Mouse (Mus musculus) MEL (cell line): ENCODE results near the gene Tspan18. TPM values are rescaled to one million over a fixed set of nuclear protein-coding genes. Genes with fewer than 3 reads are reported as not detected.

Source experiments
- DNase-seq: peaks from one replicate; pipeline ENCODE4 v3.0.0; 2011; ENCODE audit warnings: low read depth, low spot score
- H3K27ac ChIP-seq: 2 replicates; pipeline ENCODE4 v1.5.1; 2012; ENCODE audit warnings: low read depth, mild to moderate bottlenecking, control low read depth, low read length, moderate library complexity; ENCODE audit not compliant: control insufficient read depth
- H3K27me3 ChIP-seq, 2 experiments: fragments of 150-350 bp in 1 of 2; sonication (generic) in 1 of 2; 2 replicates each; pipeline ENCODE4 v1.6.1; 2012; ENCODE audit warnings: low read length in 2 of 2, mild to moderate bottlenecking in 2 of 2, improper control_type of control experiment in 1 of 2, moderate library complexity in 1 of 2; ENCODE audit not compliant: insufficient read depth in 2 of 2, control insufficient read depth in 1 of 2
- H3K36me3 ChIP-seq, 2 experiments: 2 replicates each; pipeline ENCODE4 v1.6.1; 2012 to 2014; ENCODE audit warnings: low read length in 2 of 2, improper control_type of control experiment in 1 of 2, inconsistent platforms in 1 of 2, mild to moderate bottlenecking in 1 of 2; ENCODE audit not compliant: insufficient read depth in 2 of 2, control insufficient read depth in 1 of 2
- H3K4me1 ChIP-seq, 2 experiments: fragments of 150-350 bp in 1 of 2; sonication (generic) in 1 of 2; 2 replicates each; pipeline ENCODE4 v1.6.1; 2012; ENCODE audit warnings: low read length in 2 of 2, improper control_type of control experiment in 1 of 2, mild to moderate bottlenecking in 1 of 2; ENCODE audit not compliant: insufficient read depth in 2 of 2, control insufficient read depth in 1 of 2
- H3K4me3 ChIP-seq, 2 experiments: fragments of 150-350 bp in 1 of 2; sonication (generic) in 1 of 2; 2 replicates each; pipeline ENCODE4 v1.5.1; 2012; ENCODE audit warnings: low read depth in 2 of 2, low read length in 2 of 2, mild to moderate bottlenecking in 2 of 2, moderate library complexity in 2 of 2, control low read depth in 1 of 2, improper control_type of control experiment in 1 of 2; ENCODE audit not compliant: control insufficient read depth in 1 of 2, insufficient read depth in 1 of 2
- H3K79me2 ChIP-seq: 2 replicates; pipeline ENCODE4 v1.6.1; 2012; ENCODE audit warnings: mild to moderate bottlenecking, low read length, moderate library complexity; ENCODE audit not compliant: control insufficient read depth, poor library complexity, insufficient read depth
- H3K9ac ChIP-seq: 2 replicates; pipeline ENCODE4 v1.6.1; 2012; ENCODE audit warnings: low read depth, mild to moderate bottlenecking, control low read depth, low read length, moderate library complexity; ENCODE audit not compliant: control insufficient read depth, poor library complexity, severe bottlenecking
- H3K9me3 ChIP-seq: fragments of 150-350 bp; sonication (generic); replicated peaks from 2 replicates; pipeline ENCODE4 v1.6.1; 2012; ENCODE audit warnings: mild to moderate bottlenecking, low read length, improper control_type of control experiment, moderate library complexity; ENCODE audit not compliant: insufficient read depth
- BHLHE40 ChIP-seq: IDR thresholded peaks from 2 replicates; pipeline ENCODE4 v1.6.1; 2012; ENCODE audit warnings: low read depth, mild to moderate bottlenecking, inconsistent platforms, low read length, improper control_type of control experiment, borderline replicate concordance
- CHD2 ChIP-seq: IDR thresholded peaks from 2 replicates; pipeline ENCODE4 v1.6.1; 2011; ENCODE audit warnings: low read length, improper control_type of control experiment
- CTCF ChIP-seq, 3 experiments: IDR thresholded peaks in 2 of 3; conservative IDR thresholded peaks in 1 of 3; 2 replicates each; pipeline ENCODE4 v1.5.1; 2011 to 2012; ENCODE audit warnings: low read length in 3 of 3, low read depth in 2 of 3, mild to moderate bottlenecking in 2 of 3, improper control_type of control experiment in 1 of 3, inconsistent platforms in 1 of 3, mixed read lengths in 1 of 3, moderate library complexity in 1 of 3; ENCODE audit not compliant: control insufficient read depth in 1 of 3, insufficient read depth in 1 of 3, poor library complexity in 1 of 3, severe bottlenecking in 1 of 3
- E2F4 ChIP-seq: IDR thresholded peaks from 2 replicates; pipeline ENCODE4 v1.6.1; 2011; ENCODE audit warnings: low read depth, low read length, improper control_type of control experiment, borderline replicate concordance
- ELF1 ChIP-seq: IDR thresholded peaks from 2 replicates; pipeline ENCODE4 v1.6.1; 2014; ENCODE audit warnings: low read depth, mild to moderate bottlenecking, inconsistent platforms, low read length, improper control_type of control experiment, moderate library complexity
- EP300 ChIP-seq, 2 experiments: IDR thresholded peaks; 2 replicates each; pipeline ENCODE4 v1.6.1; 2011; ENCODE audit warnings: improper control_type of control experiment in 2 of 2, low read length in 2 of 2, low read depth in 1 of 2, mild to moderate bottlenecking in 1 of 2
- ETS1 ChIP-seq: IDR thresholded peaks from 2 replicates; pipeline ENCODE4 v1.6.1; 2012; ENCODE audit warnings: low read depth, mild to moderate bottlenecking, inconsistent platforms, low read length, improper control_type of control experiment, moderate library complexity
- GABPA ChIP-seq: IDR thresholded peaks from 2 replicates; pipeline ENCODE4 v1.6.1; 2012; ENCODE audit warnings: low read depth, mild to moderate bottlenecking, inconsistent platforms, low read length, improper control_type of control experiment, moderate library complexity
- GATA1 ChIP-seq: IDR thresholded peaks from 2 replicates; pipeline ENCODE4 v1.6.1; 2011; ENCODE audit warnings: low read depth, low read length, improper control_type of control experiment
- HCFC1 ChIP-seq: IDR thresholded peaks from 2 replicates; pipeline ENCODE4 v1.6.1; 2012; ENCODE audit warnings: low read depth, mild to moderate bottlenecking, inconsistent platforms, low read length, improper control_type of control experiment, moderate library complexity
- KAT2A ChIP-seq: conservative IDR thresholded peaks from 2 replicates; pipeline ENCODE4 v1.6.1; 2012; ENCODE audit warnings: low read depth, low read length, improper control_type of control experiment, inconsistent platforms
- MAFK ChIP-seq: IDR thresholded peaks from 2 replicates; pipeline ENCODE4 v1.6.1; 2011; ENCODE audit warnings: low read depth, mild to moderate bottlenecking, low read length, improper control_type of control experiment, borderline replicate concordance
- MAX ChIP-seq: IDR thresholded peaks from 2 replicates; pipeline ENCODE4 v1.6.1; 2011; ENCODE audit warnings: low read length, improper control_type of control experiment
- MAZ ChIP-seq: IDR thresholded peaks from 2 replicates; pipeline ENCODE4 v1.6.1; 2012; ENCODE audit warnings: low read depth, mild to moderate bottlenecking, inconsistent platforms, low read length, improper control_type of control experiment
- MXI1 ChIP-seq: IDR thresholded peaks from 2 replicates; pipeline ENCODE4 v1.6.1; 2011; ENCODE audit warnings: mild to moderate bottlenecking, low read depth, low read length, improper control_type of control experiment
- MYC ChIP-seq: IDR thresholded peaks from 2 replicates; pipeline ENCODE4 v1.6.1; 2011; ENCODE audit warnings: low read depth, mild to moderate bottlenecking, low read length, improper control_type of control experiment, moderate library complexity
- NELFE ChIP-seq: IDR thresholded peaks from 2 replicates; pipeline ENCODE4 v1.6.1; 2011; ENCODE audit warnings: low read depth, low read length, improper control_type of control experiment
- NRF1 ChIP-seq: IDR thresholded peaks from 2 replicates; pipeline ENCODE4 v1.6.1; 2014; ENCODE audit warnings: low read depth, mild to moderate bottlenecking, inconsistent platforms, low read length, improper control_type of control experiment, moderate library complexity; ENCODE audit not compliant: poor library complexity, insufficient read depth, severe bottlenecking
- POLR2AphosphoS2 ChIP-seq: IDR thresholded peaks from 2 replicates; pipeline ENCODE4 v1.6.1; 2011; ENCODE audit warnings: low read length, improper control_type of control experiment
- RAD21 ChIP-seq: IDR thresholded peaks from 2 replicates; pipeline ENCODE4 v1.6.1; 2011; ENCODE audit warnings: mild to moderate bottlenecking, low read depth, low read length, improper control_type of control experiment
- SMC3 ChIP-seq: IDR thresholded peaks from 2 replicates; pipeline ENCODE4 v1.6.1; 2011; ENCODE audit warnings: low read depth, low read length, improper control_type of control experiment
- TBP ChIP-seq: IDR thresholded peaks from 2 replicates; pipeline ENCODE4 v1.8.0; 2011; ENCODE audit warnings: low read depth, low read length, improper control_type of control experiment
- TCF12 ChIP-seq: IDR thresholded peaks from 2 replicates; pipeline ENCODE4 v1.6.1; 2014; ENCODE audit warnings: low read depth, mild to moderate bottlenecking, inconsistent platforms, low read length, improper control_type of control experiment, moderate library complexity
- UBTF ChIP-seq: IDR thresholded peaks from 2 replicates; pipeline ENCODE4 v1.6.1; 2012; ENCODE audit warnings: low read depth, mild to moderate bottlenecking, inconsistent platforms, low read length, improper control_type of control experiment, moderate library complexity, borderline replicate concordance; ENCODE audit not compliant: insufficient read depth
- USF1 ChIP-seq: IDR thresholded peaks from 2 replicates; pipeline ENCODE4 v1.6.1; 2014; ENCODE audit warnings: low read depth, mild to moderate bottlenecking, inconsistent platforms, low read length, improper control_type of control experiment, moderate library complexity
- polyA plus RNA-seq, 2 experiments: library from polyadenylated mRNA; stranded (reverse) in 1 of 2; unstranded in 1 of 2; fragments of >175 nt in 1 of 2; fragments of >200 nt in 1 of 2; gene quantifications; 2 replicates each; pipeline versions ENCODE4 v1.2.1 to v1.2.4; 2012; ENCODE audit warnings: low replicate concordance in 2 of 2, low read depth in 1 of 2; ENCODE audit not compliant: insufficient read length in 2 of 2, insufficient read depth in 1 of 2, missing spikeins in 1 of 2
- total RNA-seq: library from RNA; depleted of rRNA; stranded (reverse); fragments of 300-350 nt; gene quantifications from 2 replicates; pipeline ENCODE4 v1.2.3, GENCODE M21; 2012

The Tspan18 gene
- total and polyA plus RNA-seq, 3 experiments, result 2.2 to 4.4 TPM; not detected in 1

GRCm38 (mm10) chr2:93303260-93303584 is 31.1 kb downstream of the Tspan18 start:
- Histone ChIP-seq H3K9me3 (no peaks in the 10 kb centered on the region), H3K27ac (no peak overlapping the region), H3K27me3 (peaks cover 0 to 1% of the 10 kb centered on the region in 2 experiments; a peak in 2 of 4 replicates), H3K79me2 (no peaks in the 10 kb centered on the region), H3K9ac (no peak overlapping the region), H3K36me3 (no peaks in the 10 kb centered on the region), H3K4me3 (no peak overlapping the region), H3K4me1 (no peaks in the 10 kb centered on the region)
- DNase-seq, result no peak
- no peak for TF ChIP-seq BHLHE40
- no peak for TF ChIP-seq MAFK
- no peak for TF ChIP-seq NELFE
- TF ChIP-seq GABPA, result no peak
- TF ChIP-seq USF1, result no peak
- TF ChIP-seq GATA1, result no peak
- TF ChIP-seq ETS1, result no peak
- no peak for TF ChIP-seq MYC
- no peak for TF ChIP-seq MAX
- TF ChIP-seq CHD2, result no peak
- no peak for TF ChIP-seq E2F4
- no peak for TF ChIP-seq TBP

GRCm38 (mm10) chr2:93297656-93298055 is 36.6 kb downstream of the Tspan18 start:
- Histone ChIP-seq H3K27ac (no peak overlapping the region), H3K9ac (no peak overlapping the region), H3K4me3 (no peak overlapping the region), H3K27me3 (peaks cover 0 to 1% of the 10 kb centered on the region in 2 experiments; a peak in 2 of 4 replicates), H3K4me1 (no peaks in the 10 kb centered on the region), H3K79me2 (no peaks in the 10 kb centered on the region), H3K9me3 (no peaks in the 10 kb centered on the region), H3K36me3 (no peaks in the 10 kb centered on the region)
- TF ChIP-seq MAX (no peak), MAFK (no peak), HCFC1 (no peak), NRF1 (no peak), RAD21 (no peak), UBTF (no peak), MXI1 (no peak), MYC (no peak), ETS1 (no peak), EP300 (IDR thresholded peaks at IDR 0.05; ENCODE audit: low read depth in 1 of 2, low read length in 2 of 2) (no peak), KAT2A (no peak), USF1 (no peak), TCF12 (no peak), E2F4 (no peak), CTCF (IDR thresholded peaks at IDR 0.05 in 2 of 3, conservative IDR thresholded peaks at IDR 0.05 in 1 of 3; ENCODE audit: control insufficient read depth in 1 of 3, insufficient read depth in 1 of 3, low read depth in 2 of 3, low read length in 3 of 3, poor library complexity in 1 of 3, severe bottlenecking in 1 of 3) (no peak), MAZ (no peak), GATA1 (no peak), POLR2AphosphoS2 (no peak), ELF1 (no peak), SMC3 (no peak)
- DNase-seq, result no peak
